Mouse (Mus musculus) liver, postnatal 0 days (tissue): Measurements from ENCODE around the gene Havcr2. TPM values are rescaled to one million over a fixed set of nuclear protein-coding genes. Genes with fewer than 3 reads are reported as not detected.

Experiments
- ATAC-seq: fragments of 200-750 bp; cut with Nextera tagmentation; 2 replicates; pipeline ENCODE4 v1.8.0; 2017; ENCODE audit warnings: mild to moderate bottlenecking, moderate library complexity
- DNase-seq: peaks from one replicate; pipeline ENCODE4 v3.0.0-alpha.2; 2016
- H3K27ac ChIP-seq: fragments of 300-500 bp; sonication (generic); 2 replicates; pipeline ENCODE4 v1.5.1; 2014; ENCODE audit warnings: antibody characterized with exemption, moderate library complexity, mild to moderate bottlenecking, low read depth
- H3K27me3 ChIP-seq: fragments of 300-500 bp; sonication (generic); 2 replicates; pipeline ENCODE4 v1.6.1; 2014; ENCODE audit warnings: low read length, control low read depth, mixed read lengths; ENCODE audit not compliant: insufficient read depth
- H3K36me3 ChIP-seq: fragments of 300-500 bp; sonication (generic); replicated peaks from 2 replicates; pipeline ENCODE4 v1.6.1; 2014; ENCODE audit warnings: mild to moderate bottlenecking, control low read depth, low read length, moderate library complexity, mixed read lengths; ENCODE audit not compliant: insufficient read depth
- H3K4me1 ChIP-seq: fragments of 300-500 bp; sonication (generic); 2 replicates; pipeline ENCODE4 v1.6.1; 2014; ENCODE audit warnings: antibody characterized with exemption, mild to moderate bottlenecking, control low read depth; ENCODE audit not compliant: insufficient read depth
- H3K4me2 ChIP-seq: fragments of 300-500 bp; sonication (generic); 2 replicates; pipeline ENCODE4 v1.6.1; 2014; ENCODE audit warnings: low read depth, mild to moderate bottlenecking, low read length, moderate library complexity, mixed read lengths
- H3K4me3 ChIP-seq: fragments of 300-500 bp; sonication (generic); 2 replicates; pipeline ENCODE4 v1.5.1; 2014; ENCODE audit warnings: low read depth, low read length
- H3K9ac ChIP-seq: fragments of 300-500 bp; sonication (generic); replicated peaks from 2 replicates; pipeline ENCODE4 v1.6.1; 2014; ENCODE audit warnings: mild to moderate bottlenecking, moderate library complexity
- H3K9me3 ChIP-seq: fragments of 300-500 bp; sonication (generic); 2 replicates; pipeline ENCODE4 v1.6.1; 2016; ENCODE audit warnings: mild to moderate bottlenecking, control low read depth, low read length, mixed read lengths
- CTCF ChIP-seq: sonication (generic); IDR thresholded peaks from 2 replicates; pipeline ENCODE4 v1.5.1; 2016; ENCODE audit warnings: antibody characterized with exemption, low read depth
- EP300 ChIP-seq: IDR thresholded peaks from 2 replicates; pipeline ENCODE4 v1.6.1; 2016; ENCODE audit warnings: antibody characterized with exemption, low read depth, mild to moderate bottlenecking
- WGBS: fragments of 180-500 bp; shearing (Covaris S2); extraction: QIAGEN DNeasy Blood & Tissue Kit; methylation state at CpG from one replicate; pipeline ENCODE4 v1.1.7; 2014; ENCODE audit not compliant: insufficient replicate concordance; 5-methylcytosine and 5-hydroxymethylcytosine counted together
- polyA plus RNA-seq: library from polyadenylated mRNA; unstranded; fragments of >200 nt; fragmentation: Nextera tagmentation; extraction: Ambion mirVana; gene quantifications from 2 replicates; pipeline ENCODE4 v1.2.1, GENCODE M21; 2015

Havcr2 gene
- 0.28 TPM in 2 replicates for polyA plus RNA-seq

DNA sequence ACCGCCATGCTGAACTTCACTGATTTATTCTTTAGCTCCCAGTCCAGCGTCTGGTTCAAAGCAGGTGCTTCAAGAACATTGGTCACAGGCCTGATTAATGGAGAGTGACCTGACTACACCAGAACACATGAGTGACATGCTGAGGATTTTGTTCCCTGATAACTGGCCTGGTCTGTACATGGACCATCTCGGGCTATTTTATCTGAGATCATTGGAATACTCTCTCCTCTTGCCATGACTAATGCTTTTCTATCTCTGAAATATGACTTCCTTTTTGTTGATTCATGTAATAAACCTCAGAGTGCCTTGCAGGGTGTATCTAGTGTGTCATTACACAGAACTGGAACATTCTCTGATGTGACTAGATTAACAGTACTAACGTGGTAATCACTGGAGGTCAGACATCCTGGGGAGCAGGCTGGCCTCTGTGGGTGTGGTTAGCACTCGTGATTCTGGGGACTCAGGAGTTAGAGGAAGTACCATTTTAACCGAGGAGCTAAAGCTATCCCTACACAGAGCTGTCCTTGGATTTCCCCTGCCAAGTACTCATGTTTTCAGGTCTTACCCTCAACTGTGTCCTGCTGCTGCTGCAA is at the start of gene Havcr2:
Gene Havcr2, plus strand, starts transcription at position 483 of the 593 bp plus-strand sequence.
- WGBS = 40% methylated on average over 6 of the region's 6 CpGs

GRCm38 (mm10) chr11:46404986-46405385 is 49.7 kb upstream of the Havcr2 start:
- no peaks in the 10 kb centered on the region for H3K27me3 ChIP-seq
- DNase-seq (no peak), ATAC-seq (no peak)
- peaks cover 4% of the 10 kb centered on the region; the same call in 1 of the 2 replicates for H3K4me1 ChIP-seq
- H3K9ac ChIP-seq = no peak overlapping the region
- no peak overlapping the region for H3K27ac ChIP-seq
- no peaks in the 10 kb centered on the region for H3K9me3 ChIP-seq
- H3K4me3 ChIP-seq = no peak overlapping the region
- H3K4me2 ChIP-seq = no peak overlapping the region
- TF ChIP-seq EP300 = no peak
- no peak for TF ChIP-seq CTCF
- WGBS = 81% methylated on average over 16 of the region's 16 CpGs
- H3K36me3 ChIP-seq = no peaks in the 10 kb centered on the region

More for the DNA sequence above, at the start of gene Havcr2:
- 0 out of 2 replicates have a peak within 1 kb of the TSS, but pooled peaks have one; percentile 11 for H3K27ac ChIP-seq
- no peak within 1 kb of the TSS for H3K4me3 ChIP-seq
- no peaks in the 10 kb centered on the region for H3K36me3 ChIP-seq
- no peaks in the 10 kb centered on the region for H3K27me3 ChIP-seq
- peaks cover 11% of the 10 kb centered on the region; the same call in 1 of the 2 replicates for H3K4me1 ChIP-seq
- no peak within 1 kb of the TSS for H3K9ac ChIP-seq
- no peaks in the 10 kb centered on the region for H3K9me3 ChIP-seq
- peak; percentile 31 for DNase-seq
- peak within 1 kb of the TSS; percentile 11; the same call in 1 of the 2 replicates for H3K4me2 ChIP-seq
- peak; percentile 90 for TF ChIP-seq EP300
- no peak for TF ChIP-seq CTCF
- ATAC-seq = peak; percentile 96

- 58% methylated on average over 10 of the region's 10 CpGs for WGBS
- no peaks in the 10 kb centered on the region for H3K27me3 ChIP-seq
- no peaks in the 10 kb centered on the region for H3K4me1 ChIP-seq
- no peak overlapping the region for H3K9ac ChIP-seq
- H3K4me2 ChIP-seq = no peak overlapping the region
- no peaks in the 10 kb centered on the region for H3K9me3 ChIP-seq
- H3K36me3 ChIP-seq = no peaks in the 10 kb centered on the region
- no peak for TF ChIP-seq CTCF
- TF ChIP-seq EP300 = no peak
- ATAC-seq = no peak
- no peak for DNase-seq
- no peak overlapping the region for H3K27ac ChIP-seq
- H3K4me3 ChIP-seq = no peak overlapping the region
These were observed 48.0 kb upstream of the Havcr2 start for GRCm38 (mm10) chr11:46406721-46407120.

DNA sequence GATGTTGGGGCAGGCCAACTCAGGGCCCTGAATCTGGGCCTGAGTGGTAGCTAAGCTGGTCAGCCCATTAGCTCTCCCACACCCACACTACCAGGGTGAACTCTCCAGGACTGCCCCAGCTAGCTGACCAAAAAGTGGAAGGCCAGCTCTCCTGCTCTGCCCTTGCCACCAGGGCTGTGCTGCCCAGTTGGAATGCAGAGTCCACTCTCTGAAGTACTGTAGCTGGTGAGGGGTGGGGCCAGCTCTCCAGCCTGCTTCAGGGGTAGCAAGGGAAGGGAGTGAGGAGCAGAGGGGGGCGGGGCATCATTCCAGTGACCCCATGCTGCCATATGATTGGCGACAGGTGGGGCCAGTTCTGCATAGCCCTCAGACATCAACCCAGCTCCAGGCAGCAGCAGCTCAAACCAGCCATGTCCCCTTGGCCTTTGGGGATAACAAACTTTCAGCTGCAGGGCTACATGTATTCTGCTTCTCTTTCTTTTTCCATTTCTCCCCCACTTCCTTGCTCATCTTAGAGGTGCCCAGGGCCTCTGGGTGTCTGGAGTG is 44.6 kb upstream of the Havcr2 start:
- Histone ChIP-seq H3K4me1 (no peaks in the 10 kb centered on the region), H3K36me3 (no peaks in the 10 kb centered on the region), H3K9ac (no peak overlapping the region), H3K4me2 (no peak overlapping the region), H3K27me3 (no peaks in the 10 kb centered on the region), H3K4me3 (no peak overlapping the region), H3K9me3 (no peaks in the 10 kb centered on the region), H3K27ac (no peak overlapping the region)
- DNase-seq (no peak), ATAC-seq (no peak)
- TF ChIP-seq CTCF (no peak), EP300 (no peak)
- WGBS = 61% methylated on average over 2 of the region's 2 CpGs

GRCm38 (mm10) chr11:46418438-46418837 is 36.3 kb upstream of the Havcr2 start:
- Histone ChIP-seq H3K27me3 (no peaks in the 10 kb centered on the region), H3K9ac (no peak overlapping the region), H3K4me3 (no peak overlapping the region), H3K4me1 (no peaks in the 10 kb centered on the region), H3K9me3 (no peaks in the 10 kb centered on the region), H3K27ac (no peak overlapping the region), H3K36me3 (no peaks in the 10 kb centered on the region), H3K4me2 (no peak overlapping the region)
- TF ChIP-seq CTCF (no peak), EP300 (no peak)
- DNase-seq (no peak), ATAC-seq (no peak)
- WGBS = 49% methylated on average over 1 of the region's 1 CpGs

GRCm38 (mm10) chr11:46418860-46419259 is 35.9 kb upstream of the Havcr2 start:
- ATAC-seq = no peak
- Histone ChIP-seq H3K9me3 (no peaks in the 10 kb centered on the region), H3K4me2 (no peak overlapping the region), H3K27ac (no peak overlapping the region), H3K4me3 (no peak overlapping the region), H3K4me1 (no peaks in the 10 kb centered on the region), H3K9ac (no peak overlapping the region), H3K36me3 (no peaks in the 10 kb centered on the region), H3K27me3 (no peaks in the 10 kb centered on the region)
- TF ChIP-seq EP300 = no peak
- TF ChIP-seq CTCF = no peak
- WGBS = 66% methylated on average over 5 of the region's 5 CpGs
- DNase-seq = no peak
